Mouse (Mus musculus) activated CD4-positive, CD25-positive, alpha-beta regulatory T cell, adult 4 months (primary cell): ENCODE results near the gene Sptbn4. TPM values are rescaled to one million over a fixed set of nuclear protein-coding genes. Genes with fewer than 3 reads are reported as not detected.

Source experiments
- ATAC-seq: one replicate; pipeline ENCODE4 v1.8.0; 2017
- polyA plus RNA-seq, 2 experiments: library from polyadenylated mRNA; unstranded; fragments of 100-300 nt; shearing (Covaris generic); gene quantifications; one replicate each; pipeline ENCODE4 v1.2.1; 2017

Gene Sptbn4
- polyA plus RNA-seq, 2 experiments from 2014 or later, result 0.16 to 0.37 TPM

- ATAC-seq, result no peak
Observed at GRCm38 (mm10) chr7:27324161-27324560, 123.3 kb downstream of the Sptbn4 start.

GRCm38 (mm10) chr7:27323001-27323400 lies 124.5 kb downstream of the Sptbn4 start:
- ATAC-seq, result no peak

- no peak for ATAC-seq
Observed at GRCm38 (mm10) chr7:27322291-27322690, 125.2 kb downstream of the Sptbn4 start.

GRCm38 (mm10) chr7:27319411-27319810 lies 128.1 kb downstream of the Sptbn4 start:
- no peak for ATAC-seq

GRCm38 (mm10) chr7:27315958-27316357 lies 131.5 kb downstream of the Sptbn4 start:
- no peak for ATAC-seq

GRCm38 (mm10) chr7:27314393-27314792 lies 133.1 kb downstream of the Sptbn4 start:
- no peak for ATAC-seq

GRCm38 (mm10) chr7:27311651-27312284 lies 135.7 kb downstream of the Sptbn4 start:
- no peak for ATAC-seq

- no peak for ATAC-seq
Observed at GRCm38 (mm10) chr7:27310996-27311535, 136.4 kb downstream of the Sptbn4 start.

- ATAC-seq, result no peak
Observed at GRCm38 (mm10) chr7:27310306-27310705, 137.2 kb downstream of the Sptbn4 start.

GRCm38 (mm10) chr7:27309832-27310231 lies 137.7 kb downstream of the Sptbn4 start:
- ATAC-seq, result no peak

- ATAC-seq, result no peak
Observed at GRCm38 (mm10) chr7:27308821-27309549, 138.5 kb downstream of the Sptbn4 start.

GRCm38 (mm10) chr7:27307551-27307950 lies 139.9 kb downstream of the Sptbn4 start:
- ATAC-seq, result no peak

Other genes starting within 250 kb of the Sptbn4 start
- 1 to 10 TPM; 1.3 to 1.5 TPM for gene Itpkc, start 219.0 kb downstream of the Sptbn4 start, polyA plus RNA-seq
- gene Coq8b, start 214.7 kb downstream of the Sptbn4 start, polyA plus RNA-seq, result 10 to 100 TPM in 1 of 2 experiments, 1 to 10 TPM in 1; 6.3 to 12.5 TPM
- not detected for gene Numbl, start 189.3 kb downstream of the Sptbn4 start, polyA plus RNA-seq
- 1 to 10 TPM in 1 of 2 experiments, under 1 TPM in 1; 0.94 to 1.3 TPM for gene Ltbp4, start 110.0 kb downstream of the Sptbn4 start, polyA plus RNA-seq
- gene Shkbp1, start 91.7 kb downstream of the Sptbn4 start, polyA plus RNA-seq, result 10 to 100 TPM; 48.9 to 66.0 TPM
- 1 to 10 TPM; 1.4 to 3.3 TPM for gene Gm20479, start 90.3 kb downstream of the Sptbn4 start, polyA plus RNA-seq
- gene Blvrb, start 292 bp upstream of the Sptbn4 start, polyA plus RNA-seq, result 10 to 100 TPM; 13.9 to 16.7 TPM
- gene Sertad3, start 26.1 kb upstream of the Sptbn4 start, polyA plus RNA-seq, result 10 to 100 TPM; 41.9 to 47.6 TPM
- 10 to 100 TPM; 46.6 to 47.9 TPM for gene Sertad1, start 39.2 kb upstream of the Sptbn4 start, polyA plus RNA-seq
- under 1 TPM; 0.11 to 0.68 TPM for gene Prx, start 51.6 kb upstream of the Sptbn4 start, polyA plus RNA-seq
- not detected for gene Hipk4, start 75.6 kb upstream of the Sptbn4 start, polyA plus RNA-seq
- gene Pld3, start 105.5 kb upstream of the Sptbn4 start, polyA plus RNA-seq, result 100 to 1,000 TPM; 149 to 193 TPM
- 10 to 100 TPM; 14.9 to 18.7 TPM for gene 2310022A10Rik, start 105.5 kb upstream of the Sptbn4 start, polyA plus RNA-seq
- gene Akt2, start 143.9 kb upstream of the Sptbn4 start, polyA plus RNA-seq, result 10 to 100 TPM; 43.6 to 48.5 TPM
- gene Ttc9b, start 206.2 kb upstream of the Sptbn4 start, polyA plus RNA-seq, result not detected
- 1 to 10 TPM in 1 of 2 experiments, under 1 TPM in 1; 0.61 to 1.2 TPM for gene Map3k10, start 226.9 kb upstream of the Sptbn4 start, polyA plus RNA-seq
- gene Zfp607b, start 241.7 kb upstream of the Sptbn4 start, polyA plus RNA-seq, result 1 to 10 TPM; 2.1 TPM